Mouse (Mus musculus) neural tube, embryonic 15.5 days (tissue): ENCODE measurements around the gene Pex14. TPM values are rescaled to one million over a fixed set of nuclear protein-coding genes. Genes with fewer than 3 reads are reported as not detected.

Source experiments
- ATAC-seq: fragments of 200-750 bp; cut with Nextera tagmentation; 2 replicates; pipeline ENCODE4 v1.8.0; 2017; ENCODE audit warnings: mild to moderate bottlenecking, moderate TSS enrichment, moderate library complexity; ENCODE audit not compliant: low FRiP score
- H3K27ac ChIP-seq: fragments of 300-500 bp; sonication (generic); replicated peaks from 2 replicates; pipeline ENCODE4 v1.5.1; 2015; ENCODE audit warnings: mild to moderate bottlenecking, inconsistent platforms
- H3K27me3 ChIP-seq: fragments of 300-500 bp; sonication (generic); replicated peaks from 2 replicates; pipeline ENCODE4 v1.6.1; 2015; ENCODE audit warnings: inconsistent platforms
- H3K36me3 ChIP-seq: fragments of 300-500 bp; sonication (generic); 2 replicates; pipeline ENCODE4 v1.6.1; 2015; ENCODE audit warnings: inconsistent platforms
- H3K4me1 ChIP-seq: fragments of 300-500 bp; sonication (generic); 2 replicates; pipeline ENCODE4 v1.6.1; 2015; ENCODE audit warnings: inconsistent platforms
- H3K4me2 ChIP-seq: fragments of 300-500 bp; sonication (generic); 2 replicates; pipeline ENCODE4 v1.6.1; 2015; ENCODE audit warnings: inconsistent platforms, mild to moderate bottlenecking, moderate library complexity
- H3K4me3 ChIP-seq: fragments of 300-500 bp; sonication (generic); replicated peaks from 2 replicates; pipeline ENCODE4 v1.5.1; 2015; ENCODE audit warnings: mild to moderate bottlenecking, inconsistent platforms
- H3K9ac ChIP-seq: fragments of 300-500 bp; sonication (generic); replicated peaks from 2 replicates; pipeline ENCODE4 v1.6.1; 2015; ENCODE audit warnings: mild to moderate bottlenecking, inconsistent platforms
- H3K9me3 ChIP-seq: fragments of 300-500 bp; sonication (generic); replicated peaks from 2 replicates; pipeline ENCODE4 v1.6.1; 2016; ENCODE audit warnings: inconsistent platforms
- WGBS: fragments of 180-500 bp; shearing (Covaris S2); methylation state at CpG from one replicate; pipeline ENCODE4 v1.1.7; 2015; ENCODE audit warnings: mixed read lengths; 5-methylcytosine and 5-hydroxymethylcytosine counted together
- polyA plus RNA-seq: library from polyadenylated mRNA; unstranded; fragments of >200 nt; fragmentation: Nextera tagmentation; extraction: Ambion mirVana; gene quantifications from 2 replicates; pipeline ENCODE4 v1.2.1, GENCODE M21; 2015

The Pex14 gene
- polyA plus RNA-seq, 1 experiment from 2014 or later = 60.0 TPM

DNA sequence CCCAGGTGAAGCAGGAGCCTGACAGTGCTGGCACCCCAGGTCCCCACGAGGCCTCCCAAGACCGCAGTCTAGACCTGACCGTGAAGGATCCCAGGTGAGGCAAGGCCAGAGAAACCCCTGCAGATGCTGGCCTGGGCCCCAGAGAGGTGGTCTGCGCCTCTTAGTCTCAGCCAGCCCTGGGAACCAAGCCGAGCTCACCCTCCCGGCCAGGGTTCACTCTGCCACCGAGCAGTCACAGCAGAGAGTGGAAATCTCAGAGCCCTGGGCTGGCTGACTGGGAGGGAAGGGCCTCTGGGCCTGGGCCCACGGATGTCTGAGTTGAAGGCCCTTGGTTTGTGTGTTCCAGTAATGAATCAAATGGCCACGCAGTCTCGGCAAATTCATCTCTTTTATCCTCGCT lies 158.4 kb downstream of the Pex14 start:
- 39% methylated on average over 11 of the region's 11 CpGs for WGBS
- Histone ChIP-seq H3K4me1 (peaks cover 27% of the 10 kb centered on the region), H3K27me3 (peaks cover 45% of the 10 kb centered on the region), H3K4me2 (peak overlapping the region; percentile 47), H3K27ac (peak overlapping the region; percentile 14; the same call in 1 of the 2 replicates), H3K9ac (no peak overlapping the region; the same call in 1 of the 2 replicates), H3K4me3 (no peak overlapping the region), H3K9me3 (no peaks in the 10 kb centered on the region), H3K36me3 (no peaks in the 10 kb centered on the region)
- ATAC-seq = no peak

DNA sequence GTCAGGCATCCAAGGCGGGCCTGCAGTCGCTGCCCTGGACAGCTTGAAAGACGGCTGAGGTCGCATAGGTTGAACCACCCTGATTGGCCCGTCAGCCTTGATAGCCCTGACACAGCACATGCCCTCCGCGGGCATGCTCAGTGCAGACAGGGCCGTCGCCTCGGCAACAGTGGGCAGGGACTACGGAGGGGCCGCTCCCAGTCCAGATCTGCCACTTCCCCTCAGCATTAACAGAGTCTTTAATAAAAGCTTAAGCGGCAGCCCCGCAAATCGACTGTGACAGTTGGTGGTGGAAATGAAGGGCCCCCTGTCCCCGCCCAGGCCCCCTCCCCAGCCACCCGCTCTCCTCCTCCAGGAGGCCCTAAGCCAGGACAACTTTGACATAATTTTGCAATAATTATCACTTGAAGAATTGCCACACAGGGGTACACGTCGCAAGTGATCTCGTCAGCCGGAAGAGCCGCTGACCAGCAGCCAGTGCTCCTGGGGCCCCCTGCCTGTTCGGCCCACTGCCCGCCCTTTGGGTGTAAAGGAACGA lies 158.9 kb downstream of the Pex14 start:
- Histone ChIP-seq H3K4me2 (peak overlapping the region; percentile 47), H3K27me3 (peaks cover 48% of the 10 kb centered on the region), H3K4me3 (0 out of 2 replicates have a peak overlapping the region, but pooled peaks have one; percentile 2), H3K4me1 (peaks cover 28% of the 10 kb centered on the region), H3K27ac (peak overlapping the region; percentile 14; the same call in 1 of the 2 replicates), H3K9ac (peak overlapping the region; percentile 9; the same call in 1 of the 2 replicates), H3K9me3 (no peaks in the 10 kb centered on the region), H3K36me3 (no peaks in the 10 kb centered on the region)
- WGBS = 10% methylated on average over 25 of the region's 25 CpGs
- peak; percentile 79 for ATAC-seq

DNA sequence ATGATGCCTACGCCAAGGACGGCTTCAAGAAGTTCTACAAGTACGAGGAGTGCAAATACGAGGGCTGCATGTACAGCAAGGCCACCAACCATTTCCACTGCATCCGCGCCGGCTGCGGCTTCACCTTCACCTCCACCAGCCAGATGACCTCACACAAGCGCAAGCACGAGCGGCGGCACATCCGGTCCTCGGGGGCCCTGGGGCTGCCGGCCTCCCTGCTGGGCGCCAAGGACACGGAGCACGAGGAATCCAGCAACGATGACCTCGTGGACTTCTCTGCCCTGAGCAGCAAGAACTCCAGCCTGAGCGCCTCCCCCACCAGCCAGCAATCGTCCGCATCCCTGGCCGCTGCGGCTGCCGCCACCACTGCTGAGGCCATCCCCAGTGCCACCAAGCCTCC lies 161.1 kb downstream of the Pex14 start:
- ATAC-seq = no peak
- H3K4me3 ChIP-seq = no peak overlapping the region
- H3K36me3 ChIP-seq = no peaks in the 10 kb centered on the region
- H3K9ac ChIP-seq = no peak overlapping the region
- peaks cover 50% of the 10 kb centered on the region for H3K27me3 ChIP-seq
- peaks cover 38% of the 10 kb centered on the region for H3K4me1 ChIP-seq
- H3K4me2 ChIP-seq = no peak overlapping the region
- H3K9me3 ChIP-seq = no peaks in the 10 kb centered on the region
- H3K27ac ChIP-seq = no peak overlapping the region
- 88% methylated on average over 26 of the region's 26 CpGs for WGBS

DNA sequence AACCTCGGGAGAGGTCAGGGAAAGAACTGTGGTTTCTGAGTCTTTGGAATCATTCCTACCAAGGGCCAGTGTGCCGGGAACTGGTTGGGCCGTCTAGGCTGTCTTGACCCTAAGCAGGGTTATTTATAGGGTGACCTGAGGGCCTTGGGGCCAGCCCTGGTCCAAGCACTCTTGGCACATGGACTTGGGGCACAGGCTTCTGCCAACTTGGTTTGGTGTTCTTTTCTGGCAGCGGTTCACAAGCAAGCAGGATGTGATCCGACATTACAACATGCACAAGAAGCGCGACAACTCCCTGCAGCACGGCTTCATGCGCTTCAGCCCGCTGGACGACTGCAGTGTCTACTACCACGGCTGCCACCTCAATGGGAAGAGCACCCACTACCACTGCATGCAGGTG lies 162.9 kb downstream of the Pex14 start:
- Histone ChIP-seq H3K9ac (no peak overlapping the region), H3K9me3 (no peaks in the 10 kb centered on the region), H3K4me1 (peaks cover 34% of the 10 kb centered on the region), H3K27ac (no peak overlapping the region), H3K36me3 (no peaks in the 10 kb centered on the region), H3K27me3 (peaks cover 49% of the 10 kb centered on the region), H3K4me3 (no peak overlapping the region), H3K4me2 (no peak overlapping the region)
- WGBS = 88% methylated on average over 12 of the region's 12 CpGs
- no peak for ATAC-seq

DNA sequence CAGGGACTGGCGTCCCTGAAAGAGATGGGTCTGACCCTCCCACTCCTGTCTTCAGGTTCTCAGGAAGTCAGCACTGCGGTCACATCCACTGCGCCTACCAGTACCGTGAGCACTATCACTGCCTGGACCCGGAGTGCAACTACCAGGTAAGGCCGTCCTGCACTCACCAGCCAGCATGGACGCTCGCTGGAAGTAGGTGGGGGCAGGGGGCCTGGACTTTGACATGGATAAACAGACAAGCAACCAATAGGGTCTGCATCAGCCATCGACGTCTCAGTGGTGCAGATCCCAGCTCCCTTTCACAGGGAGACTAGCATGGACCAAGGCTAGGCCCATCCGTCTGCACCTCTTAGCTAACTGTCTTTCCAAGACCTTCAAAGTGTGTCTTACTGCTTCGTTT lies 163.6 kb downstream of the Pex14 start:
- no peak for ATAC-seq
- 93% methylated on average over 12 of the region's 12 CpGs for WGBS

DNA sequence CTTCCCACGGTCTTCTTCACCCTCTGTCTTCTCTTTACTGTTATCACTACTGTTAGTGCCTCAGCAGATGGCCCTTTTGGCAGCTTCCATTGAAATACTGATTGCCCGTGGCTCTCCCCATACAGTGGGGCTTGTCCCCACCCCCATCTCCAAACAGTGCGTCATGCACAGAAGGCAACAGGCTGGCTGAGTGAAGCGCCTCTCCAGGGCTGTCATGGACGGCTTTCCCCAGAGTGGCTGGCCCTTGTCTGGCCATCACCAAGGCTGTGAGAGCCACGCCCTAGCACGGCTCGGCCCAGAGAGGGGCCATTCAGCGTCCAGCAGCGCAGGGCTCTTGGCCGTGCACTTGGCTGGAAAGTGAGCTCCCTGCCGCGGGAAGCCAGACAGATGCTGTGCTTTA lies 164.5 kb downstream of the Pex14 start:
- no peak overlapping the region for H3K4me2 ChIP-seq
- 29% methylated on average over 13 of the region's 13 CpGs for WGBS
- H3K27ac ChIP-seq = no peak overlapping the region
- H3K9ac ChIP-seq = no peak overlapping the region
- H3K36me3 ChIP-seq = no peaks in the 10 kb centered on the region
- H3K27me3 ChIP-seq = peaks cover 53% of the 10 kb centered on the region
- ATAC-seq = no peak
- H3K9me3 ChIP-seq = no peaks in the 10 kb centered on the region
- peaks cover 34% of the 10 kb centered on the region for H3K4me1 ChIP-seq
- no peak overlapping the region for H3K4me3 ChIP-seq

More for the DNA sequence above, 163.6 kb downstream of the Pex14 start:
- Histone ChIP-seq H3K4me3 (no peak overlapping the region), H3K27ac (no peak overlapping the region), H3K4me1 (peaks cover 34% of the 10 kb centered on the region), H3K27me3 (peaks cover 53% of the 10 kb centered on the region), H3K9me3 (no peaks in the 10 kb centered on the region), H3K9ac (no peak overlapping the region), H3K4me2 (no peak overlapping the region), H3K36me3 (no peaks in the 10 kb centered on the region)

DNA sequence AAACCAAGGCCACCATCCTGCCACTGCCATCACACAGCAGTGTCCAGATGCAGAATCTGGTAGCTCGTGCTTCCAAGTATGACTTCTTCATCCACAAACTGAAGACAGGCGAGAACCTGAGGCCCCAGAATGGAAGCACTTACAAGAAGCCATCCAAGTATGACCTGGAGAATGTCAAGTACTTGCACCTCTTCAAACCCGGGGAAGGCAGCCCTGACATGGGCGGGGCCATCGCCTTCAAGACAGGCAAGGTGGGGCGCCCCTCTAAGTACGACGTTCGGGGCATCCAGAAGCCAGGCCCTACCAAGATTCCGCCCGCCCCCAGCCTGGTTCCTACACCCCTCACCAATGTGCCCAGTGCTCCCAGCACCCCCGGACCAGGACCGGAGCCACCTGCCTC lies 166.6 kb downstream of the Pex14 start:
- H3K4me2 ChIP-seq = no peak overlapping the region
- no peak for ATAC-seq
- H3K27ac ChIP-seq = no peak overlapping the region
- H3K27me3 ChIP-seq = peaks cover 39% of the 10 kb centered on the region
- no peaks in the 10 kb centered on the region for H3K9me3 ChIP-seq
- 94% methylated on average over 13 of the region's 13 CpGs for WGBS
- H3K36me3 ChIP-seq = no peaks in the 10 kb centered on the region
- no peak overlapping the region for H3K4me3 ChIP-seq
- H3K4me1 ChIP-seq = peaks cover 41% of the 10 kb centered on the region
- H3K9ac ChIP-seq = no peak overlapping the region

DNA sequence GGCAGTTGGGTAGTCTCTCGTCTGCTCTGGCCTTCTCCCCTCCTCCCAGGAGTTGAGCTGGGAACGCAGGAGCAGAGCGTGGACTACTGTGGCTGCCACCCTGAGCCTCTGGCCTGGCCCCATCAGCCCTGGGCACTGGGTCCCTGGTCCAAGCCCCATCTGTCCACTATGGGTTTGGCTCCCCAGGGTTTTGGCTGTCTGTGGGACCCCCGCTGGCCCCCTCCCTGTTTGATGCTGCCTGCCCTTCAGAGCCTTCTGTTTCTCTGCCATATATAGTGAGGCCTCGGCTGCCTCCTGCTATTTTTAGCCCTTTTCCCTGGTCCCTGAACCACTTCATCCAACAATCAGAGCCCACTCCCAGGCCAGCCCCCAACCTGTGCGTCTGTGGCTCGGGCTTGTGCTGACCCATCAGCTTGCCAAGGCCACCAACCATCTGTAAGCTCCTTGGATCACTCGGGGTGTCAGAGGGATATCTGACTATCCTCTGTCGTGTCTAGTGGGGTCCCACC lies 168.9 kb downstream of the Pex14 start:
- no peaks in the 10 kb centered on the region for H3K9me3 ChIP-seq
- peaks cover 57% of the 10 kb centered on the region for H3K4me1 ChIP-seq
- H3K36me3 ChIP-seq = no peaks in the 10 kb centered on the region
- peak overlapping the region; percentile 63 for H3K27ac ChIP-seq
- no peak overlapping the region for H3K4me3 ChIP-seq
- WGBS = 58% methylated on average over 9 of the region's 9 CpGs
- no peak for ATAC-seq
- peaks cover 28% of the 10 kb centered on the region for H3K27me3 ChIP-seq
- no peak overlapping the region for H3K4me2 ChIP-seq
- no peak overlapping the region for H3K9ac ChIP-seq

DNA sequence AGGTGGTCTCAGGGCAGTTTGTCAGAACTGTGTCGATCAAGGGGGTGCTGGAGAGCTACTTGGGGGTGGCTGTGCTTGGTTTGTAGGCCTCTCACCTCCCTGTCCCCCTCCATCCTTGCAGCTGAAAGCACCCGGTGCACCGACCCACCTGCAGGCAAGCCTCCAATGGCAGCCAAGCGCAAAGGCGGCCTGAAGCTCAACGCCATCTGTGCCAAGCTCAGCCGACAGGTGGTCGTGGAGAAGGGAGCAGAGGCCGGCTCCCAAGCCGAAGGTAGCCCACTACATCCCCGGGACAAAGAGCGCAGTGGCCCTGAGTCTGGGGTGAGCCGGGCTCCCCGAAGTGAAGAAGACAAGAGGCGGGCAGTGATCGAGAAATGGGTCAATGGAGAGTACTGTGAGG lies 170.8 kb downstream of the Pex14 start:
- ATAC-seq = no peak
- peaks cover 29% of the 10 kb centered on the region for H3K27me3 ChIP-seq

DNA sequence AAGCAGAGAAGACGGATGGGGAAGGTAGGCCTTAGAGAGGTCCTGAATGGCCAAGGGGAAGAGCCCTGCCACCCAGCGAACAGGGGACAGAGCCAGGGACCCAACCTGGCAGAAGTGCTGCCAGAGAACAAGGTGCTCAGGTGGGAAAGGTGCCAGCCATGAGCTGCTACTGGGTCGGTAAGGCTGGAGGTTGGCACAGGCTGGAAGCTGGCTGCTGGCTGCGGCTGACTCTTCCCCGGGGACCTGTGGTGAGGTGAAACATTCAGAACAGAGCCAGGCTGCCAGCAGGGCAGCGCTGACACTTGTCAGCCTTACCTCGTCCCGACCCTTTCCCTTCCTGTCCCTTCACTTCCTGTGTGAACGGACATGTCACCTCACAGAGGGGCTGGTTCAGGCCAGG lies 171.4 kb downstream of the Pex14 start:
- 59% methylated on average over 9 of the region's 9 CpGs for WGBS
- Histone ChIP-seq H3K27me3 (peaks cover 28% of the 10 kb centered on the region), H3K4me3 (no peak overlapping the region), H3K4me1 (peaks cover 72% of the 10 kb centered on the region), H3K9ac (no peak overlapping the region), H3K4me2 (no peak overlapping the region), H3K36me3 (no peaks in the 10 kb centered on the region), H3K9me3 (no peaks in the 10 kb centered on the region), H3K27ac (0 out of 2 replicates have a peak overlapping the region, but pooled peaks have one; percentile 28)
- ATAC-seq = no peak

More for the DNA sequence above, 170.8 kb downstream of the Pex14 start:
- Histone ChIP-seq H3K27ac (no peak overlapping the region), H3K4me3 (no peak overlapping the region), H3K4me2 (no peak overlapping the region), H3K9me3 (no peaks in the 10 kb centered on the region), H3K36me3 (no peaks in the 10 kb centered on the region), H3K9ac (no peak overlapping the region), H3K4me1 (peaks cover 66% of the 10 kb centered on the region)
- 88% methylated on average over 16 of the region's 16 CpGs for WGBS

DNA sequence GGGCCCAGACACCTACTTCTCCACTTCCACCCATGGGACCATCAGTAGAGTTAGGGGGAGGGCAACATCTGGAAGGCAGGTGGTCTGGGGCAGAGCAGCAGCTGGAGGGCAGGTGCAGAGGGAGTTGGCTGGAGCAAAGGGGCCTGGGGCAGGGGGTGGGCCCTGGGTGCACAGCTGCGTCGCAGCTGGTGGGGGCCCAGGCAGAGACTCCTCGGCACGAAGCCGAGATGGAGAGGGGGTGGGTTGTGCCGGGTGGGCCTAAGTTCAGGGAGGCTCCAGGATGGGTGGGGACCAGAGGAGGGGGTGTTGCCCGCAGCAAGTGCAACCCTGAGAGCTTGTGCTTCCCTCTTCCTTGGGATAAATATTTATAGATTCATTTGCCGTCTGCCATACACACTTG lies 173.2 kb downstream of the Pex14 start:
- Histone ChIP-seq H3K36me3 (no peaks in the 10 kb centered on the region), H3K9ac (no peak overlapping the region), H3K4me2 (no peak overlapping the region), H3K27ac (no peak overlapping the region; the same call in 1 of the 2 replicates), H3K27me3 (peaks cover 28% of the 10 kb centered on the region), H3K4me1 (peaks cover 89% of the 10 kb centered on the region), H3K4me3 (no peak overlapping the region), H3K9me3 (no peaks in the 10 kb centered on the region)
- WGBS = 19% methylated on average over 8 of the region's 8 CpGs
- no peak for ATAC-seq

DNA sequence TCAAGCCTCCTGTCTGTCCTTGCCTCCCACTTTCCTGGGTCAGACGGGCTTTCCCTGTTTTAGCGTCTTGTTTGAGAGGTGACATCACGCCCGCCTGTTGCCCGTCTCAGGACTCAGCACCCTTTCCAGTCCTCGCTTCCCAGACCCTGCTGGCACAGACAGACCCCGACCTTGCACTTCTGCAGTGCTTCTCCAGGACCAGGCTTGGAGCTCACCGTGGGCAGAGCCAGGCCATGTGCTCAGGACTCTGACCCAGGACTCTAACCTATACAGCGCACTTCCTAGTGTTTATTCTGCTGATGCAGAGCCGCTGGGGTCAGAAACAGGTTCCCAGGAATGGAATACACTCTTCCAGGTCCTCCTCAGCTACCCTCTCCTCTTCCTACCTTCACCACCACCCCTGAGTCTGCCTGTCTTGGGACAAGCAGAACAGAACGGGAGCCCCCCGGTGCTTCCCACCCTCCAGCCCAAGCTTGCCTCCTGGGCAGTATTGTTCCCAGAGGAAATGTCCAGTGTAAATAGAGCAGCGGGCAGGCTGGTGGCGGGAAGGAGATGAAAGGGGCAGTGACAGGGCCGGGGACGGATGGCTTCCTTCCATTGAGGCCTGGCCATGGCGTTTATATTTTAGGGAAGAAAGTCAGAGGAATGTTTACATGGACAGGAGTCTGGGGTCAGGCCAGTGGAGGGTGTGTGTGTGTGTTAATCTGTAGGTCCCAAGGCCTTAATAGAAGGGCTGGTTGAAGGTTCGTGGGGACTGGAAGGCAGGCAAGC lies 173.9 kb downstream of the Pex14 start:
- H3K27ac ChIP-seq = peak overlapping the region; percentile 14; the same call in 1 of the 2 replicates
- H3K27me3 ChIP-seq = peaks cover 21% of the 10 kb centered on the region
- H3K4me3 ChIP-seq = no peak overlapping the region
- no peaks in the 10 kb centered on the region for H3K9me3 ChIP-seq
- no peaks in the 10 kb centered on the region for H3K36me3 ChIP-seq
- H3K4me1 ChIP-seq = peaks cover 89% of the 10 kb centered on the region
- H3K9ac ChIP-seq = no peak overlapping the region
- no peak for ATAC-seq
- H3K4me2 ChIP-seq = no peak overlapping the region
- 40% methylated on average over 18 of the region's 18 CpGs for WGBS
